Mouse (Mus musculus) cerebellum, adult 2 months (tissue): ENCODE results near the gene Atmin. TPM values are rescaled to one million over a fixed set of nuclear protein-coding genes. Genes with fewer than 3 reads are reported as not detected.

Experiments
- DNase-seq, 2 experiments: peaks; one replicate each; pipeline ENCODE4 v3.0.0; 2021
- H3K27ac ChIP-seq: fragments of 200-500 bp; 2 replicates; pipeline ENCODE4 v1.5.1; 2012; ENCODE audit warnings: low read length, control low read depth, inconsistent platforms; ENCODE audit not compliant: insufficient read depth
- H3K27me3 ChIP-seq: fragments of 200-500 bp; 2 replicates; pipeline ENCODE4 v1.6.1; 2012; ENCODE audit warnings: inconsistent platforms, mild to moderate bottlenecking, low read length, moderate library complexity; ENCODE audit not compliant: control insufficient read depth, insufficient read depth
- H3K4me1 ChIP-seq: fragments of 200-500 bp; 2 replicates; pipeline ENCODE4 v1.6.1; 2011; ENCODE audit warnings: low read length; ENCODE audit not compliant: control insufficient read depth, insufficient read depth
- H3K4me3 ChIP-seq: fragments of 200-500 bp; replicated peaks from 2 replicates; pipeline ENCODE3; 2011; ENCODE audit warnings: mild to moderate bottlenecking, low read depth, low read length, control low read depth; ENCODE audit not compliant: insufficient read depth
- CTCF ChIP-seq: fragments of 200-500 bp; IDR thresholded peaks from 2 replicates; pipeline ENCODE4 v1.5.1; 2011; ENCODE audit warnings: low read depth, mild to moderate bottlenecking, control low read depth, low read length, moderate library complexity, borderline replicate concordance; ENCODE audit not compliant: insufficient read depth
- POLR2A ChIP-seq: fragments of 200-500 bp; IDR thresholded peaks from 2 replicates; pipeline ENCODE4 v1.6.1; 2011; ENCODE audit warnings: low read length, control low read depth, borderline replicate concordance; ENCODE audit not compliant: insufficient read depth
- WGBS: fragments of 180-500 bp; shearing (Covaris S2); methylation state at CpG from one replicate; pipeline ENCODE4 v1.1.7; 2018; 5-methylcytosine and 5-hydroxymethylcytosine counted together
- polyA plus RNA-seq: library from polyadenylated mRNA; depleted of rRNA; stranded (reverse); fragments of >200 nt; gene quantifications from 2 replicates; pipeline ENCODE4 v1.2.3, GENCODE M21; 2012

Atmin gene
- polyA plus RNA-seq, 1 experiment = 39.8 TPM

DNA sequence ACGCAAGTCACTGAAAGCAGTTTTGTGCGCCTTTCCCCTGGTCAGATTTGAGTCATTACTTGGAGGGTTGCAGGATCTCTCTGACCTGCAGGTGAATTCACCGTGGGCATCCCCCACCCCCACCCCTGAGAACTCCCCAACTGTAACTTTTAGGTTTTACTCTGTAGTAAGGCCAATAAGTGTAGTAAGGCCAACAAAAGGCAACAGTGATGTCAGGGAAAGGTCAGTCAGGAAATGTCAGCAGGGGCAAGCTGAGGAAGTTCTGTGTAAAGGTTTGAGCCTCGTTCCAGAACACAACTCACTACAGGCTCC, 1.1 kb downstream of the Atmin start:
- 8% methylated on average over 4 of the region's 4 CpGs for whole genome bisulfite sequencing
- Histone ChIP-seq H3K27me3 (no peaks in the 10 kb centered on the region), H3K27ac (0 out of 2 replicates have a peak overlapping the region, but pooled peaks have one; percentile 18), H3K4me3 (peak overlapping the region; percentile 75), H3K4me1 (peaks cover 10% of the 10 kb centered on the region)
- no peak for DNase-seq
- TF ChIP-seq POLR2A (no peak), CTCF (no peak)

DNA sequence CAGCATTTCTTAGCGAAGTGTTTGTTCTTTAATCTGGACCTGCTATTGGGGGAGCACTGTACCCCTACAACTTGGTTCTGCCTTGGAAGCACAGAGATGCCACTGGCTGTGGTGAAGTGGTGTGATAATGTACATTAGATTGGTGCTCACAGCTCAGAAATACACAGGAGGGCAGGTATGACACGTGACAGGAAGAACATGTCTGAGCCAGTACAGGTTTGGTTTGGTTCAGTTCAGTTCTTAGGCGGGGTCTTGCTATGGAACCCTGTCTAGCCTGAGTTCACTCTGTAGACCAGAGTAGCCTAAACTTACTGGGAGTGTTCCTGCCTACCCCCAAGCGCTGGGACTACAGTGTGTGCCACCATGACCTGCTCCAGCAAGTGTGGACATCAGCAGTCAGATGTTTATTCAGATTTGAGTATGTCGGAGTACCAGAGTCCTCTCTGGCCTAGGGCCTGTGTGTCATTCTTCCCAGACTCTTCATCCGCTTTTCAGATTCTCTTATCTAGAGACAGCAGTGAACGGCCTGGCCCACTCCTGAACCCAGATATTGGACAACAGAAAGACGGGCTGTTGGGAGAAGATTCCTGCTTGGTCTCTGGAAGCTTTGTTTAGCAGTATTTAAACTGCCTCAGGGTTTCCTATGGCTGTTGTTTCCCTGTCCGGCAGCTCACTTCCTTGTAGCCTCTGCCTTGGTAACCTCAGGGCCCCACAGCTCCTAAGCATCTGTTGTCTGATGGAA, 2.1 kb downstream of the Atmin start:
- peaks cover 14% of the 10 kb centered on the region for H3K4me1 ChIP-seq
- TF ChIP-seq CTCF (no peak), POLR2A (no peak)

GRCm38 (mm10) chr8:116946268-116946838, 3.2 kb downstream of the Atmin start:
- no peak for TF ChIP-seq POLR2A
- Histone ChIP-seq H3K4me3 (no peak overlapping the region), H3K4me1 (peaks cover 15% of the 10 kb centered on the region), H3K27ac (no peak overlapping the region), H3K27me3 (no peaks in the 10 kb centered on the region)
- WGBS = 88% methylated on average over 21 of the region's 21 CpGs
- no peak for DNase-seq

More for the DNA sequence above, 2.1 kb downstream of the Atmin start:
- 86% methylated on average over 9 of the region's 9 CpGs for WGBS
- no peak overlapping the region for H3K27ac ChIP-seq
- no peaks in the 10 kb centered on the region for H3K27me3 ChIP-seq
- no peak overlapping the region for H3K4me3 ChIP-seq
- DNase-seq = no peak

GRCm38 (mm10) chr8:116946851-116947250, 3.7 kb downstream of the Atmin start:
- no peak overlapping the region for H3K27ac ChIP-seq
- WGBS = 69% methylated on average over 6 of the region's 6 CpGs

DNA sequence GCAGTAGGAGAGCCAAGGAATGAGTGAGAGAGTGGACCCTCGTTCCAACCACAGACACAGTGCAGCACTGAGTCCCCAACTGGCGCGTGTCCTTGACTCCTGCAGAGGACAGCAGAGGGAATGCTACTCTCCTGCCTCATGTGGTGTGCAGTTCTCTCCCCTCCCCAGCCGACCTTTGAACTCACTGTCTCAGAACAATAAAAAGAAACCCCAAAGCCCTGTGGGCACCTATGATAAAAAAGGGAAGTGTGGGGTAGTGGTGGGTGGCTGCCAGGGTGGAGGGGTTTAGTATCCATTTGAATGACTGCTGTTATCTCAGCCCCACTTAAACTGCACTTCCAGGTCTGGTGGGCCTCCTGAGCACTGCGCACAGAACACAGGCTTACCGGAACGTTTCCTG, 4.4 kb downstream of the Atmin start:
- Histone ChIP-seq H3K4me1 (peaks cover 20% of the 10 kb centered on the region), H3K27me3 (no peaks in the 10 kb centered on the region), H3K4me3 (no peak overlapping the region), H3K27ac (no peak overlapping the region)
- WGBS = 73% methylated on average over 7 of the region's 7 CpGs
- DNase-seq = no peak
- TF ChIP-seq POLR2A = no peak
- no peak for TF ChIP-seq CTCF

More at GRCm38 (mm10) chr8:116946851-116947250, 3.7 kb downstream of the Atmin start:
- Histone ChIP-seq H3K4me1 (peaks cover 19% of the 10 kb centered on the region), H3K4me3 (no peak overlapping the region), H3K27me3 (no peaks in the 10 kb centered on the region)
- TF ChIP-seq POLR2A = no peak
- TF ChIP-seq CTCF = no peak
- DNase-seq = no peak

- Histone ChIP-seq H3K27ac (no peak overlapping the region), H3K4me1 (peaks cover 10% of the 10 kb centered on the region), H3K4me3 (no peak overlapping the region), H3K27me3 (no peaks in the 10 kb centered on the region)
- TF ChIP-seq POLR2A (no peak), CTCF (no peak)
- 52% methylated on average over 5 of the region's 5 CpGs for WGBS
- DNase-seq = no peak
Observed at GRCm38 (mm10) chr8:116951369-116951768, 8.2 kb downstream of the Atmin start.

DNA sequence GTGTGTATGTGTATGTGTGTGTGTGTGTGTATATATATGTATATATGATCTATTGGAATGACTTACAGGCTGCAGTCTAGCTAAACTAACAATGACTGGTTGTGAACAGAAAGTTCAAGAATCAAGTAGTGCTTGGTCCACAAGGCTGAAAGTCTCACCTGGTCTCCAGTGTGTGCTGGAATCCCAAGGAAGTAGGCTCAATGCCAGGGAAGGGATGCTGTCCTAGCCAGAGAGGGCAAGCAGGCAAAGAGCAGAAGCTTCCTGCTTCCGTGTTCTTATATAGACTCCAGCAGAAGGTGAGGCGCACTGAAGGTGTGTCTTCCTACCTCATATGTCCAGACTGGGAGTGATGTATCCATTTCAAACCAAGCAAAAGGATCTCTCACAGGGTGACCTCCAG, 8.6 kb downstream of the Atmin start:
- TF ChIP-seq POLR2A (no peak), CTCF (no peak)
- no peak overlapping the region for H3K4me3 ChIP-seq
- no peaks in the 10 kb centered on the region for H3K27me3 ChIP-seq
- no peak overlapping the region for H3K27ac ChIP-seq
- peaks cover 10% of the 10 kb centered on the region for H3K4me1 ChIP-seq
- 41% methylated on average over 2 of the region's 2 CpGs for WGBS
- DNase-seq = peak in 1 of 2 experiments; percentile 13

DNA sequence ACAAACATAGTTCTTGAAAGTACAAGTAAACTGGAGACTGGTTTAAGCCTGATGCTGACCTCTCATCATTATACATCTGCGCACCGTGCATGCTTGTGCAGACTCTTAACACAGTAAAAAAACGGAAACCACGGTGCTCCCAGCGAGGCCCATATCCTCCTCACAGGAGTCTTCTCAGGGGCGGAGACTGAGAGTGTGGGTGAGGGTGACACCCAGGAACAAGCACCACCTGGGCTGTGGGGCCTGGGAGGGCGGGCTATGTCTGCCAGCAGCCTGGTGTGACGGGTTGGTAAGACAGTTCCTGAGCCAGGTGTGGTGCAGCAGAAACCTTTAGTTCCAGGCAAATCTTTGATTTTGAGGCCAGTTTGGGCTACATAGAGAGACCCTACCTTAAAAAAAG, 9.2 kb downstream of the Atmin start:
- Histone ChIP-seq H3K27ac (no peak overlapping the region), H3K27me3 (no peaks in the 10 kb centered on the region), H3K4me1 (peaks cover 10% of the 10 kb centered on the region), H3K4me3 (no peak overlapping the region)
- TF ChIP-seq CTCF (no peak), POLR2A (no peak)
- no peak for DNase-seq
- WGBS = 91% methylated on average over 8 of the region's 8 CpGs
